Mouse (Mus musculus) liver, embryonic 14.5 days (tissue): ENCODE data around the gene Apcs.

ENCODE experiments used
- CTCF ChIP-seq: IDR thresholded peaks from 2 replicates; pipeline ENCODE4 v1.5.1; 2016; ENCODE audit warnings: antibody characterized with exemption, low read depth, control low read depth
- EP300 ChIP-seq: IDR thresholded peaks from 2 replicates; pipeline ENCODE4 v1.6.1; 2016; ENCODE audit warnings: antibody characterized with exemption, low read depth

- TF ChIP-seq EP300 (no peak), CTCF (no peak)
These were observed 37.4 kb upstream of the Apcs start for GRCm38 (mm10) chr1:172932197-172932596.
